Mouse (Mus musculus): ENCODE data around the gene Pgrmc2.

Gene Pgrmc2

GRCm38 (mm10) chr3:41082885-41083789, at the start of gene Pgrmc2:
Gene Pgrmc2, minus strand, starts transcription at chr3:41083046.
- DNase-seq (ENCODE audit: extremely low spot score, low spot score): peak; percentile 97

GRCm38 (mm10) chr3:41124000-41124294, 41.1 kb upstream of the Pgrmc2 start:
- DNase-seq (ENCODE audit: extremely low spot score, low spot score): no peak

GRCm38 (mm10) chr3:41123190-41123999, 40.5 kb upstream of the Pgrmc2 start:
- DNase-seq (ENCODE audit: extremely low spot score, low spot score): no peak

GRCm38 (mm10) chr3:41118173-41118572, 35.3 kb upstream of the Pgrmc2 start:
- no peak for DNase-seq (ENCODE audit: extremely low spot score, low spot score)

- no peak for DNase-seq (ENCODE audit: extremely low spot score, low spot score)
These were observed 34.6 kb upstream of the Pgrmc2 start for GRCm38 (mm10) chr3:41117447-41117846.

GRCm38 (mm10) chr3:41113186-41113585, 30.3 kb upstream of the Pgrmc2 start:
- no peak for DNase-seq (ENCODE audit: extremely low spot score, low spot score)

GRCm38 (mm10) chr3:41108306-41108785, 25.5 kb upstream of the Pgrmc2 start:
- no peak for DNase-seq (ENCODE audit: extremely low spot score, low spot score)

GRCm38 (mm10) chr3:41107600-41108305, 24.9 kb upstream of the Pgrmc2 start:
- no peak for DNase-seq (ENCODE audit: extremely low spot score, low spot score)

- DNase-seq (ENCODE audit: extremely low spot score, low spot score): no peak
These were observed 19.1 kb upstream of the Pgrmc2 start for GRCm38 (mm10) chr3:41101905-41102304.

GRCm38 (mm10) chr3:41100157-41100556, 17.3 kb upstream of the Pgrmc2 start:
- no peak for DNase-seq (ENCODE audit: extremely low spot score, low spot score)

- DNase-seq (ENCODE audit: extremely low spot score, low spot score): no peak
These were observed 16.8 kb upstream of the Pgrmc2 start for GRCm38 (mm10) chr3:41099672-41100071.

GRCm38 (mm10) chr3:41093210-41093609, 10.4 kb upstream of the Pgrmc2 start:
- no peak for DNase-seq (ENCODE audit: extremely low spot score, low spot score)

- no peak for DNase-seq (ENCODE audit: extremely low spot score, low spot score)
These were observed 9.5 kb upstream of the Pgrmc2 start for GRCm38 (mm10) chr3:41092311-41092710.

- DNase-seq (ENCODE audit: extremely low spot score, low spot score): no peak
These were observed 8.0 kb upstream of the Pgrmc2 start for GRCm38 (mm10) chr3:41090839-41091238.

- DNase-seq (ENCODE audit: extremely low spot score, low spot score): no peak
These were observed 4.2 kb upstream of the Pgrmc2 start for GRCm38 (mm10) chr3:41087071-41087470.

- DNase-seq (ENCODE audit: extremely low spot score, low spot score): no peak
These were observed 1.6 kb upstream of the Pgrmc2 start for GRCm38 (mm10) chr3:41084421-41084820.

GRCm38 (mm10) chr3:41083790-41084112, 905 bp upstream of the Pgrmc2 start:
- no peak for DNase-seq (ENCODE audit: extremely low spot score, low spot score)

- no peak for DNase-seq (ENCODE audit: extremely low spot score, low spot score)
These were observed 344 bp downstream of the Pgrmc2 start for GRCm38 (mm10) chr3:41082520-41082884.

GRCm38 (mm10) chr3:41081474-41082301, 1.2 kb downstream of the Pgrmc2 start:
- DNase-seq (ENCODE audit: extremely low spot score, low spot score): peak; percentile 17

- DNase-seq (ENCODE audit: extremely low spot score, low spot score): no peak
These were observed 2.1 kb downstream of the Pgrmc2 start for GRCm38 (mm10) chr3:41080724-41081123.

GRCm38 (mm10) chr3:41078673-41079072, 4.2 kb downstream of the Pgrmc2 start:
- DNase-seq (ENCODE audit: extremely low spot score, low spot score): no peak
